Mouse (Mus musculus): ENCODE data around the gene Islr. TPM values are rescaled to one million over a fixed set of nuclear protein-coding genes. Genes with fewer than 3 reads are reported as not detected.
A peak's percentile ranks its signal among the peaks of the same experiment; 100 is the strongest.

Gene Islr
- total RNA-seq, 2 experiments from 2014 or later = 29.4 to 35.7 TPM

DNA sequence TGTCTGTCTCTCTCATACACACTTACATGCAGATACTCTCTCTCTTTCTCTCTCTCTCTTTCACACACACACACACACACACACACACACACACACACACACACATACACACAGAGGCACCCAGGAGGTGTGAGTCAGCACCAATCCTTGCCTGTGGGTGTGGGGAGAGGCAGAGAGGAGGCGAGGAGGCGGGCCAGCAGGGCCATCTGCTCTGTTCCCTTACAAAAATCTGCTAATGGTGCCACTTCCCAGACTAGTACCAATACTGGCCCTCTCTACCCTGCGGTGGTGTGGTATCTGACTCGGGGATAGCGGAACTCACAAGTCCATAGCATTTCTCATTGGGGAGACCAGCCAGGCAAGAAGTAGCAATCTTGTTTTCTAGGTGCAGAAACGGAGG, 92.7 kb downstream of the Islr start:
- DNase-seq = peak; percentile 19

DNA sequence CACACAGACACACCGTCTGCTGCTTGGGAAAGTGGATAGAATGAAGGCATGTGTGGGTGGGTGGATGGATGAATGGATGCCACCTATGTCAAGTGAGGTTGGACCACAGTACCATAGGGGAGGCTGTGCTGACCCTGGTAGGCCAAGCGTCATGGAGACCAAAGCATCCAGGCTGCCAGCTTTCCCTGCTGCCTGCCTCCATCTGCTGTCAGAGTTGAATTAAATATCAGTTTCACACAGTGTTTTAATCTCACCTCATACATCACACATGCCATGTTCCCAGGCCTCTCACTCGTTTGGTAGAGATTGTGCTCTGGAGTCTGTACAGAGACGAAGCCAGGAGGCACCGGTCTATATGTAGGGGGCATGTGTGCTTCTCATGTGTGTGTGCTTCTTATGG, 93.3 kb downstream of the Islr start:
- DNase-seq = no peak

DNA sequence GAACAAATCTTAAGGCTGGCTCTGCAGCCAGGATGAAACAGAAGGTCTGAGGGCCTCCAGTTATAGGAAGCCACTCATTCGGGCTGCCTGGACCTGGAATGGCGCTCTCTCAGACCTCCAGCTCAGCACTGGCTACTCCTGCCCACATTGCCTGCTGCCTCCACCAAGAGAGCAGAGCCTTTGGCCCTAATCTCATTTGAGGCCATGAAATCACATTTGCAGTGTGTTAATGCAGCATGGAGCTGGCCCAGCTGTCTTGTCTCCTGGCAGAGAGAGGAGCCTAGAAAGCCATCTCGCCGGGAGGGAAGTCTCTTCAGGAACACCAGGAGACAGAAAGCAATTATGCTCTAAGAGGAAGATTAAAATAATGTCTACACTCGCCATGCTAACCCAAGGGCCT, 96.6 kb downstream of the Islr start:
- DNase-seq = no peak

Small RNA genes lying within 50 kb of the gene (microRNA-seq; reads per million reads assigned to microRNA genes)
- 0 reads per million in 2 experiments for gene Mir6385 (ENCODE audit: borderline replicate concordance in 2 of 2)

Other genes with a start within 250 kb of the Islr start
- gene Cyp11a1, start 197.9 kb downstream of the Islr start, total RNA-seq (2021) = under 1 TPM; 0.15 to 0.32 TPM
- gene Stra6, start 140.5 kb downstream of the Islr start, total RNA-seq (2021) = under 1 TPM; 0.38 to 0.41 TPM
- not detected for gene Ccdc33, start 85.5 kb downstream of the Islr start, total RNA-seq (2021)
- gene Islr2, start within 50 bp of the Islr start, total RNA-seq (2021) = 1 to 10 TPM; 4.2 to 4.6 TPM
- 1 to 10 TPM; 3.5 to 4.6 TPM for gene Pml, start 45.5 kb upstream of the Islr start, total RNA-seq (2021)
- 1 to 10 TPM; 6.5 to 8.8 TPM for gene Stoml1, start 48.9 kb upstream of the Islr start, total RNA-seq (2021)
- gene Loxl1, start 108.9 kb upstream of the Islr start, total RNA-seq (2021) = 10 to 100 TPM; 19.1 to 28.7 TPM
- not detected for gene Tbc1d21, start 166.1 kb upstream of the Islr start, total RNA-seq (2021)